Mouse (Mus musculus) kidney, adult 18-20 months (tissue): ENCODE results near the gene Scn5a.

Experiments used
- DNase-seq: peaks from one replicate; pipeline ENCODE4 v3.0.0; 2021

Scn5a gene

DNA sequence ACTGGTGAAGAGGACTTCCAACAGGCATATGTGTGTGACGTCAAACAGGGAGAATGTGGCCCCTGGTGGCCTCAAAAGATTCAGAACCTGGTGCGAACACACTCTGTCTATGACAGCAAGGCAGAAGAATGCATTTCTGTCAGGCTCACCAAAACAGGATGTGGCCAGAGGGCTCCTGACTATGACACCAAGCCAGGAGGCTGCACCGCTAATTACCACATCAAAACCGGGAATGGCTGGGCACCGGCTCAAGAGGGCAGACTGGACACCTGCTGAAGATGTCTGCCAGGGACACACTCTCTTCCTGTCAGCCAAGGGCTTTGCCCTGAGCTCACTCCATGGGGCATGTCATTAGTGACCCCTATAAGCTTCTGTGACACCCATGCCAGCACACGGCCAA is 15.2 kb downstream of the Scn5a start:
- peak; percentile 4 for DNase-seq

DNA sequence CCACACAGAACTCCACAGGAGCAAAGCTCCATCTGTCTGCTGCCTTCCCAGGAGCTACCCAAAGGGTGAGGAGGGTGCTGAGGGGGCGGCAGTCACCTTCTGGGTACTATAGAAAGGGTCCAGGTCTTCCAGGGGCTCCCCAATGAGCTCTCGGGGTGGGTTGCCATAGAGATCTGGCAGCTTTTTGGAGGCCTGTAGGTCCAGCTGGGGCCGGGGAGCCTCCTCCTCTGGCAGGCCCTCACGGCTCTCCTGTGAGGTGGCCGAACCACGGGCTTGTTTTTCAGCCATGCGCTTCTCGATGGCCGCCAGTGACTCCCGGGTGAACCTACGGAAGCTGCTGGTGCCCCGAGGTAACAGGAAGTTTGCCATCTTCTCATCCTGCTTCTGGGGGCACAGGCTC is 16.6 kb downstream of the Scn5a start:
- no peak for DNase-seq

DNA sequence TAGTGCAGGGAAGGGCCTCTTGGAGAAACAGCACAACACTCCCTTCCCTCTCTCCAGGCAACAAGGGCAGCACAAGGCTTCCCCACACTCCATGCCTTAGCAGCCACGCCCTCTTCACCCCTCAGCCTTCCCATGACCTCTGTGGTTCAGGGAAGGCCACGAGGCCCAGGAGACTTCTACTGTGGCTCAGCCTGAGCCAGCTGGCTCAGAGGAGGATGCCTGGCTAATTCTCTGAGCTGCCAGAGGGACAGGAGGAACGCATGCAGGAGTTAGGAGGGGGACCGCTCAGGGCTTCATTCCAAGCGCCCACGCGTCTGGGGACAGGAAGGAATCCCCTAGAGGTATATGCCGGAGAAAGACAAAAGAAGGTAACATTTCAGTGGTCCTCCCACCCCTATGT is 17.1 kb downstream of the Scn5a start:
- DNase-seq = no peak

DNA sequence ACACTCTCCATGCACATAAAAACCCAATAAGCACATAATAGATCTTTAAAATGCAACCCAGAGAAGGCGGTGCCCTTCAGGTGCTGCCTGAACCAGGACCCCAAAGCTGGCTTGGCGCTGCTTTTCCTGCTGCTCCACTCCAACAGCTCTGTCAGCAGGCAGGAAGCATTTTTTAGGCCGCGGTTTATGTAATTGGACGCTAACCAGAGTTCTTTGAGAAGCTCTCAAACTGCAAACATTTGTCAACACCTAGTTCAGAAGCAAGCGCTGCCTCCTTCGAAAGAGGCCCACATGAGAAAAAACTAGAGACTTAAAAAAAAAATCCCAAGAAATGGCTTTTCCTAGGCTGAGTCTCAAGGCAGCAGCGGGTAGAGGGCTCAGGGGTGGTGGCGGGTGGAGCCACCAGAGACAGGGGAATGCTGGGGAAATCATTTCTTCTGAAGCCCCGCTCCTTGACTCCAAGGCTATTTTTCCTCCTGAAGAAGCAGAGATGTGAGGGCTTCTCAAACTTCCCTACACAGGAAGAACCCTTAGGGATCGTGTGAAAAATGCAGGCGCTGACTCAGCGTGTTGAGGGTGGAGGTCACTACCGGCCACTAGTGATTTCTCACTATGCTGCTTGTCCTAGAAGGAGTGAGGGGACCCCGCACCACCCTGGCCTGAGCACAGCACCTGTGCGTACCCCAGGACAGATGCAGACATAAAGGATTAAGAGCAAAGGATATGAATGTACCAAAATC is 19.1 kb downstream of the Scn5a start:
- DNase-seq = no peak

DNA sequence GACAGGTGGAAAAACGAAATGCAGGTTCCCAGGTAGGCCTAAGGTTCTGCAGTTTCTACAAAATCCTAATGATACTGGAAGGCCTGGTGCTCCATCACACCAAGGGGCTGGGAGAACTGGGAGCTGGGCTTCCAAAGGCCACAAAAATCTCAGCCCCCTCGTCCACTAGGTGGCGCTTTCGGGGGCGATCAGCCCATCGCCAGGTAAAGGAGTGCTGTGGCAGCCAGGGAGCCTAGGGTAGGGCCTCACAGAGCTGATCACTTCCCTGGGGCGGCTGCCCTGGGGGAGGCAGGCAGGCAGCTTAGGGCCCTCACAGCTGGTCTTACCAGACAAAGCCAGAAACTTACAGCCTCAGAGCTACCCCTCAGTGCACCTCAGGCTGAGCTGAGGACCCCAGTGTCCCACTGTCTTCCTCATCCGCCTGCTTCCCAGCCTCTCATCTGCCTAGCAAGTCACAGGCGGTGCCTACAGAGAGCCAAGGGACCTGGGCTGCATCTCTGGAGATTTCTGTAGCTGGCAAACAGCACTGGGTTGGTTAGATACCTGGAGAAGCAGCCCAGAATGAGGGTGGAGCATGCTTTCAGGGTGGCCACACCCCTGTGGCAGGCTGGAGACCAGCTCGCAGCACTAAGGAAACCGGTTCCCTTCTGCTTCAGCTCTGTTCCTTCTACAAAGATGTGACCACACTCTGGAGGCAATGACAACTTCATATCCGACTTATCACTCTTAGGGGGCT is 20.5 kb downstream of the Scn5a start:
- DNase-seq = peak; percentile 45

DNA sequence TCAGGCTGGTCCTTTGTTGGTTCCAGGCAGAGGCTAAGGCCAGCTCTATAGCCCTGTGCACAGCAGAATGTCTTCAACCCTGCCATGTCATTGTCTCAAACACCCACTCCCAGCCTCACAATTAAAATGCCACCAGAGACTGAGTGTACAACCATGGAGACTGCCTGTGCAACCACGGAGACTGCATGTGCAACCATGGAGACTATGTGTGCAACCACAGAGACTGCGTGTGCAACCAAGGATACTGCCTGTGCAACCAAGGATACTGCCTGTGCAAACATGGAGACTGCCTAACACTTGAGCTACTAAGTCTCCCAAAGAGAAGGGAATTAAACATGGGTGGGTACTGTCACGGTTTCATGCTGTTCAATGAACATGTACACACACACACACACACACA is 22.8 kb downstream of the Scn5a start:
- no peak for DNase-seq

DNA sequence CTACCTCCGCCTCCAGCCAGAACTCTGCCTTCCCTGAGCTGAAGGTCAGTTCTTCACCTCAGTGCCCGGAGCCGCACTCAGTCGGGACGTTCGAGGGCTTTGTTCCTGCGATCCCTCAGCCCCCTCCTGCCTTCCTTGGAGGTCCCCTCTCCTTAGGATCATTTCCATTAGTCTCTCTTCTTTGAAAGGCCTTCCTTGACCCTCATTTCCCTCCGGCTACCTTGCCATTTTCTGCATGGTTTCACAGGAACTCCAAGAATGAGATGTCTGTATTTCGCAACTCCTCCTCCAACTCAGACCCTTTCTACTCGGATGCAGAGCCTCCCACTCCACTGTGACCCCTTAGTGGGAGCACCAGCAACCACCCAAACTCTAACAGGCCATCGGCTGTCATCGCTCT is 31.3 kb downstream of the Scn5a start:
- DNase-seq = peak; percentile 6

DNA sequence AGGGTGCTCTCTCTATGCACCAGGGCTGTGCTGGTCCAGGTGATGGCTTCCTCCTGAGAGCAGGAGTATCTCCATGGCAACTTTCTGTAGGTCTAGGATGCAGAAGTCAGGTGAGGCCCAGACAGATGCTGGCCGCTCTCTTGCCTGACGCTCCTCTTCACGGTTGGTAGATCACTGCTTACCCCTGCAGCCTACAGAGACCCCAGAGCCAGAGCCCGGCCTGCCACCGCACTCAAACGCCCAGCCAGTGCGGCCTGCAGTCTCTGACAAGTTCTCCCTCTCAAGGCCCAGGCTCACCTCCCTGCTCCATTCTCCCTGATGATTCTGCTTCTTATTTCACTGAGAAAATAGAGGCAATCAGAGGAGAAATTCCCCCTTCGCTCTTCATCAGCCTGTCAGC is 31.7 kb downstream of the Scn5a start:
- no peak for DNase-seq

DNA sequence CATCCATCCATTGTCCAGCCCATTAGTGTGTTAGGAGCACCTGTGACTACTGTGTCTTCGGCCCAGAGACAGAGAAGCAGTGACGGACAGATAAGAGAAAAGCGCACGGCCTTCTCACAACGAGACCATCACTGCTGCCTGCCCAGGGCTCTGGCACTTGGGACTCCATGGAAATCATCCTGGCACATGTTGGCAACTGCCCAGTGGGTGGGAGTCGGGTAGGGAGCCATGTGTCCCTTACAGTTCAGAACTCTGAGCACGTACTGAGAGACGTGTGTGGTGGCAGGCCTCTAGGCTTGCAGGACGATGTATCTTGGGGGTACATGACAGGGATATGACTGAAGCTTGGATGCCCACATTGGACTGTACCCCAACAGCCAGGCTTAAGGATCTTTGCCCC is 38.1 kb downstream of the Scn5a start:
- DNase-seq = no peak

DNA sequence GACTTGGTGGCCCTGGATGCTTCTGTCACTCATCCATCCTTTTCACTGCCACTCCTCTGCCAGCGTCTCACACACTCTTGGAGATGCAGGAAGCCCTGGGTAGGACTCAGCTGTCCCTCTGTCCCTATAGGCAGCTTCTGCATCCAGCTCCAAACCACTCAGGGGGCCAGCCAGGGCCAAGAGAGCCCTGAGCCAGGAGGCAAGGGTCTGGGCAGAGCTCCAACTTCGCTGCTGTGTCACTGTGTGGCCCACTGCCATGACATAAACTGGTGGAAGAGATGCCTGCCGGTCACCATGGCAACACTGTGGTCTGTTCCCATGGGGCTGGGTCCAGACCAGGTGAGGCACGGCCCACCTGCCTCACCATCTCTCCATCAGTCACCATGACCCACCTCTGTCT is 41.0 kb downstream of the Scn5a start:
- DNase-seq = no peak

DNA sequence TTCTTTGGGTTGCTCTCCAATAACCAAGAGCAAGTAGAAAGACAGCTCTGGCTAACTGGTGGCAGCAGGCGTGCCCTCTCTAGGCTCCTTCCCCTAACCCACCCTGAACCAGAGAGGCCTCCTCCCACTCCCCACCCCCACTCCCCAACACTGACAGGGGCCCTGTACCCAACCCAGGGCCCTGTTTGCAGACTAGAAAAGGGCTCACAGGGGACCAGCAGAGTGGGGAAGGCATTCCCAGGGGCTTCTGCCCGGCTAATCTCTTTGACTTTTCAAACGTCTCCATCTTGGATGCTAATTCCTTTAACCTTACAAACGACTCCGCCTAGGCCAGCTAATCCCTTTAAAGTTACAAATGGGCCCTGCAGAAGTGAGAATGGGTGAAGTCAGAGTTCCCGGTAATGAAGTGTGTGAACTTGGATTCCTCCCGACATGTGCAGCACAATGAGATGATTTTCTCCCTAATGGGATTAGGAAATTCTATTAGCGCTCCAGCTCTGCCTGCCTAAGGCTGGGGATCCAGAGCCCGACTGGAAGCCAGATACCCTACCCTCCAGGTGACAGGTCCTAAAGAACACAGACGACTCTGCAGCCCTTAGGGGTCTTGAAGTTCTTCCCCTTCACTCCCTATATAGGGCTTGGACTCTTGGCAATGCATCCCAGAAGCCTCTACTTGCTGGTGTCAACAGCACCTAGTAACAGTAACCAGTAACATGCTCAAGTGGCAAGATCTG is 47.0 kb downstream of the Scn5a start:
- no peak for DNase-seq

DNA sequence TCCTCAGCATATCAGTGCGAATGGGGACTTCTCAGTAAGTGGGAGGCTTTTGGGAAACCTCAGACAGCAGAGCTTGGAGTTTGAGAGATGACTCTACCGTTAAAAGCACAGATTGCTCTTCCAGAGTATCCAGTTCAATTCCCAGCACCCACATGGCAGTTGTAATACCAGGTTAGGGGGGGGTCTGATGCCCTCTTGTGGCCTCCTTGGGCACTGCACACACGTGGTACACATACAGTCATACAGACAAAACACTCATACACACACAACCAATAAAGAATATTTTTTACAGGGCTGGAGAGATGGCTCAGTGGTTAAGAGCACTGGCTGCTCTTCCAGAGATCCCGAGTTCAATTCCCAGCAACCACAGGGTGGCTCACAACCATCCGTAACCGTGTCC is 54.3 kb downstream of the Scn5a start:
- no peak for DNase-seq

DNA sequence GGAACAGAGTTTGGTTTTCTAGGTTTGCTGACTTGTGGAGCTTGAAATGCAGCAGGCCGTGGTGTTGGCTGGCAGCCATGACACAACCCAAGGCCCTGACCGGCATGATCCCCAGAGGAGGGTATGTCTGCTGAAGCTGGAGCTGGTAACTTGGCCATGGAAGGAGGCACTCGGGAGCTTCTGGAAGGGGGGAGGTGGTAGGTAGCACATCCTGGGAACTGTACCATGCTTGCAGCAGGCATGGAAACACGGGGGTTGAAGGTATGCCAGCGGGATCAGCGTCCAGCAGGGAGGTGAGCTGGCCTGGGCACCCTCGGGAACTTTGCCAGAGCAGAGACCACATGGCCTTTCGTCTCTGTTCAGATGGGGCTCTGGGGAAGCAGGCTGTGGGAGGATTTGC is 55.5 kb downstream of the Scn5a start:
- DNase-seq = peak; percentile 65

DNA sequence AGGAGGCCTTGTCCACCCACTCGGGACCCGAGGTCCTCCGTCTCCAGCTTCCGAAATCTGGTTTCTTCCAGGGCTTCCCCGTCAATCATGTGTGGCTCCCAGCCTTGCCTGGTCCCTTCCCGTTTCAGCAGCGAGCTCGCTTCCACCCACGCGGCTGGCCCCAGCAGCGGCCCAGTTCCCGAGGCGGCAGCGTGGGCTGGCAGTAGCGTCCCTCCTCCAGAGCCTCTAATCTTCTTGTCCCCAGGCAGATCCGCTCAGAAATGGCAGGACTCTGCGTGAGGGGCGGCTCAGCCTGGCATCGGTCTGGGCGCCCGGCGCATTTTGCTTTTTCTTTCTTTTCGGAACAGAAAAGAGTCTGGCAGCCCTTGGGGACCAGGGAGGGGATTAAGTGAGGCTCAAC is 59.7 kb downstream of the Scn5a start:
- DNase-seq = no peak

DNA sequence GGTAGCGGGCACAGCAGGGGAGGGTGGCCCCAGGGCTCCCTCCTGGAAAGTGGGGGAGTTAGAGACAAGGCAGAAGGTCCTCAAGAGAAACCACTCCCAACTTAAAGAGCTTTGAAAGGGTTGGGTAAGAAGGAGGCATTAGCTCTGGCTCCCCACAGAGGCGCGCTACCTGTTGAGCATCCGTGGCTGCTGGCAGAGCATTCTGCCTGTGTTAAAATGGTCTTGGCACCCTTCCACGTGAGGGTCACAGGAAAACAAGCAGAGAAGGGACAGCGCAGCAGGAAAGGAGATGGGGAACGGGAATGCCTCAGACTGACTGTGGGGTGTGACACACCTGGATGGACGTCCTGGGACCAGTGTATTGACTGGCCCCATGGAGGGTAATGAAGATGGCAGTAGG is 60.6 kb downstream of the Scn5a start:
- no peak for DNase-seq

DNA sequence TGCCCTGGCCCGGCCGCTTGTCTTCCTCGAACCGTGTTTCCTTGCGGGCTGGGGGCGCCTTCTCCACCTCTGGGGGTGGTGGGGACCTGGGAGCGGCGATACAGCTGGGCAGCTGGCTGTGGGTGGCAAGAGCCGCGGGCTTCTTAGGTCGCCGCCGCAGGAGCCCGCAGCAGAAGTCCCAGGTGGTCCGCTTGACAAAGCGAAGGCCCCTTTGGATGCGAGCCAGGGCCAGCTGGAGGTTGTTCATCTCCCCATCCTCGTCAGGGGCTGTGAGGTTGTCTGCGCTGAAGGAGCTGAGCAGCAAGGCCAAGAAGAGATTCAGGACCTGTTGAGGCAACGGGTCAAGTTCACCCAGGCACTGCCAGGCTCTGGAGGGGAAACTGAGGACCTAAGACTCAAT is 61.3 kb downstream of the Scn5a start:
- DNase-seq = no peak

DNA sequence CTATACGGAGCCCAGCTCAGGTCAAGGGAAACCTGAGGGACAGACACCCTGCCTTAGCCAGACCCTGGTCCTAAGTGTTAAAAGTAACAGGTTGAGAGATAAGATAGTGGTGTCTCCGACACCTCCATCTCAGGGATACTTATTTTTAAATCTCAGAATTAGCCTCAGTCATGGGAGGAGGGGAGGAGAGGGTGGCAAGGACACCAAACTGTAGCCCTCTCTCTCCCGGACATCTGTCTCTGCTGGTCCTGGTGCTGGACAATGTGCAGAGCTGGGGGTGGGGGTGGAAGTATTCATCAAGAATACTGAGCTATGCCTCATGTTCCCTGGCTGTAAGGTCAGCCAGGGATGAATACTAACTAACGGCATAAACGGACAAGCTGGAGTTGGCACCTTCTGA is 62.0 kb downstream of the Scn5a start:
- DNase-seq = no peak

DNA sequence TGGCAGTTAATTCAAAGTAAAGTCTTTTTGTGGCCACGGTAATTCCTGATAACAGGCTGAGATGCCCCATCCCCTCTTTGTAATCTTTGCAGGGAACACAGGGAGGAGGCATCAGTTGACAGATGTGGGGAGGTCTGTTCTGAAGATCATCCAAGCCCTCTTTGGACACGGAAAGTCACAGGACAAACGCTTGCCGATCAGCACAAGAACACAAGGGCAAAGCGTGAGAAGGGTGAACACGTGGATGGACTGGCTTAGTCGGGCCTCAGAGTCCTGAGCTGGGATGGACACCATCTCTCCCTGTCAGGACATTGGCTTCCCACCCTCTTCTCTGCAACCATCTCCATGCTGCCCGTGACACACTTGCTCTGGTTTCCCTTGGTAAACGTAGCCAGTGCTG is 63.4 kb downstream of the Scn5a start:
- no peak for DNase-seq

DNA sequence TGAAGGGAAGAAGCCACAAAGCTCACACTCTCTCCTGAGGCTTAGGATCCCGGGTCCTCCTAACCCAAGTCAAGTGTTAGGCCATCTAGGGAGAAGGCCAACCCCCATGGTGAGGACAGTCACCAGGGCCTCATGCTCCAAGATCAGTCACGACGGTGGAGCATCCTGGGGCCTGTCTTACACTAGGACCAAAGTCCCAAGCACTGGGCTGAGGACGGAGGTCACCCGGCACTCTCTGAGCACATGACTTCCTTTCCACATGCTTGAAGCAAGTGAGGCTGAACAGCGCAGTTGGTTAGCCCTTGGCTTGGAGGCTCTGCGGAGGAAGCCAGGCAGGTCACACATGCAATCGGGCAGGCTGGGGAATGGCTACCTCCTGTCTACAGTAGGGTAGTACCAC is 63.8 kb downstream of the Scn5a start:
- DNase-seq = peak; percentile 61

DNA sequence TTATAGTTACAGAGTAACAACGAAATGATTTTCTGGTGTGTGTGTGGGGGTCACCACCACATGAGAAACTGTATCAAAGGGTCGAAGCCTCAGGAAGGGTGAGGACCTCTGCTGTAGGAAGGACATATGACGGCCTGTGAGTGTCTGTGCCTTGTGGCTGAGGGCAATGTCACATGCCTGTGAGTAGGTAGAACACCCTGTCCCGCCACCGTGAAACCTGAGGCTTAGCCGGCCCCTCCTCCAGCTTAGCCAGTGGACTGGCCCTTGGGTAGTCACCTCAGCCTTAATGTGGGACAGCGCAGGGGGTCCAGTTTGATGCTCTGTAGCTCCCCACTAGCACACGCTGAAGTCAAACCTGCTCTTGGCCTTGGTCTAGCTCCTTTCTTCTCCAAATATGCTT is 65.0 kb downstream of the Scn5a start:
- DNase-seq = no peak

DNA sequence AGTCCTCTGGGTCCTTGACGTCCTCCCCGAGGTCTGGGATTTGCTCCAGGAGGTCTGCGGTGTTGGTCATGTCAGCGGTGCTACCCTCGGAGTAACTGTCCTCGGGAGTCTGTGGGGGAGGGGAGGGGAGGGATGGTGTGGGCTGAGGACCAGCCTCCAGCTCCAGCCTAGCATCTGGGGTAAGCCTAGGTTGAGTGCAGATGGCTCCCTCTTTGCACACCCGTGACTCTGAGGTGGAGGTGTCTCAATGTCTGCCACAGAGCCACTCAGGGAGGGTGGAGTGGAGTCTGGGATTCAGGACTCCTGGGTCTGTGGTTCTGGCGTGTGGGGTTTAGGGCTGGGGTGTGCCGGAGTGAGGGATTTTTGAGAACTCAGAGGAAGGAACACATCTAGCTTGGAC is 65.8 kb downstream of the Scn5a start:
- DNase-seq = no peak

DNA sequence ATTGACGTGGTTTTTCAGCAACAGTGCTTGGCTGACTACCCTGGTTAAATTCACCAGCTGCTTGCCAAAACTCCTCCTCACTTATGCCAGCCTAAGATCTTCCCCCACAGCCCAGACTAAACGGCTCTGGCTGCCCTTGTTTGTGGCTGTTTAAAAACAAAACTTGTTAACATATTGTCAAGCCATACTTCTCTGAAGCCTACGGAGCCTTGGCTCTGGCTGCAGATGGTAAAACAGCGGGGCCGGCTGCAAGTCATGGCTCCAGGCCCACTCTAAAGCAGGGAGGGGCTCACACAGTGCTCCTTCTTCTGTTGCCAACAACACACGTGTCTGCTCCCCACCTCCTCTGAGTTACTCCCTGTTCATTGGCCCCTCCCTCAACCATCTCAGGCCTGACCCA is 67.9 kb downstream of the Scn5a start:
- DNase-seq = peak; percentile 18

DNA sequence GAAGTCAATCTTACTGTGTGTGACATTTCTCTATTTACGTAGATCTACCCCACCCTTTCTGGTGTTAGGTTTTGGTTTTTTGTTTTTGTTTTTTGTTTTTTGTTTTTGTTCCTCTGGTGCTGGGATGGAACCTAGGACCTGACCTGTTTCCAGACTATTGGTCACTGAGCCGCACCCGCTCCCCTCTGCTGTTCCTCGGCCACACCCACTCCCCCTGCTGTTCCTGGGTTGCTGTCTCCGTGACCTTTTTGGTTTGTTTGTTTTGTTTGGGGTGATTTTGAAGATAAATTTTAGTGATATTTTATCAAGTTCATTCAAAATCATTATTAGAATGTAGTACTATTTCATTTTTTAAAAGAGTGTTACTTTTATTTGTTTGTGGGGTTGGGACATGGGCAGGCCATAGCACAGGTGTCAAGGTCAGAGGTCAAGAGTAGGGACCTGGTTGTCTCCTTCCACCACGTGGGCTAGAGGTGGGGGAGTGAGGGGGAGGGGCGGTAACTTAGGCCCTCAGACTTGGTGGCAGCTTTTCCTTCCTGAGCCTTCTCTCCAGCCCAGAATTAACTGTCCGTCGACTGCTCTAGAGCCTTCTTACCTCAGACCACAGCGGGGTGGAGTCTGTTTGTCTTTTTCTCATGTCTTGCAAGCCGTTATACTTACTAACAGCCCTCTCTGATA is 73.7 kb downstream of the Scn5a start:
- DNase-seq = no peak

DNA sequence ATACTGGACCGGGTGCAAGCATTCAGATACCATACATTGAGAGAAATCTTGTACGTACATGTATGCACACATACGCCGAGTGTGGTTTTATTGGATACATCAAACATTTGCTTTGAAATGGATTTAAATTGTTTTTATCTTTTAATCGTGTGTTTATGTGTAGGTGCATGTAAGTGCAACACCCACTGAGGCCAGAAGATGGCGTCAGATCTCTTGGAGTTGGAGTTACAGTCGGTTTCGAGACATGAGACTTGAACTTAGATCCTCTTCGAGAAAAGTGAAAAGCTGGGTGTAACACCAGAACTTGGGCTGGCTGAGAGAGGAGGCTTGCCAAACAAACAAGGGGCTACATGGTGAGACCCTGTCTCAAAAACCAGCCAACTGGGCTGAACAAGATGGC is 75.2 kb downstream of the Scn5a start:
- no peak for DNase-seq
